In the genomic region with DNA sequence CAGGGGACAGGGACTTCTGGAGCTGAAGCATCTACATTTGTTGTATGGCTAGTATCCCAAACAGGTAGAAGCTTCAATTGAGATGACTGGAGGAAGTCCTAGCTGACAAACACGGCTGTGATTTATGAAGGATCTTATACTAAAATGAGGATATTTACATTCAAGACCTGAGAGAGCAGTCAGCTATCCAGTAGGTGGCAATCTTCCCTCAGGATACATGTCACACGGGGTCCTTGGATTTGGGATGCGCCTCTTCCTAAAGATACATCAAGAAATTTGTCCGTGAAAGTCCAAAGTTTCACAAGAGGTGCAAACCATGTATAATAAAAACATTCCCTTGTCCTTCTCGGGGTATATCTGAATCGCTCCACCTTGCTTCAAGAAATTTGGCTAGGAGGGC, we compare ENCODE assay signal across 9 mouse cellular contexts.
DNase-seq lines count a peak whose midpoint lies in the region; ATAC-seq lines count a peak whose summit lies in the region.
"Had no signal": no experiment of that assay in that cellular context is flagged by ENCODE, and none has a peak within 500 bp of the region (broad histone marks: within the 10 kb centered on the region; RNA-seq: fewer than 3 reads in every experiment).

No protein-coding gene starts in this region.

- 35% methylated on average over 6 of the region's 6 CpGs for WGBS in embryonic facial prominence, embryonic 14.5 days

- no peak overlapping the region for H3K4me2 ChIP-seq in embryonic facial prominence, embryonic 14.5 days (ENCODE audit: low read depth, low read length)

- H3K27me3 ChIP-seq in embryonic facial prominence, embryonic 14.5 days (replicated peaks; ENCODE audit: control insufficient read depth, insufficient read depth, low read length), result no peaks in the 10 kb centered on the region

- peak; percentile 19 for DNase-seq in adrenal gland, postnatal 14 days
- DNase-seq in adrenal gland, adult 8-10 months, result no peak
- peak; percentile 6 to 14 for DNase-seq in layer of hippocampus, postnatal 10 days (ENCODE audit: low spot score in 2 of 2)
- DNase-seq in layer of hippocampus, postnatal 25 days (ENCODE audit: extremely low spot score in 1 of 2, low spot score in 1 of 2), result no peak
- DNase-seq in ES-CJ7 (ENCODE audit: low read depth, low spot score), result peak; percentile 29
- peak; percentile 61 for DNase-seq in embryonic facial prominence, embryonic 14.5 days (ENCODE audit: low spot score)
- DNase-seq in spleen, postnatal 10 days (ENCODE audit: low spot score in 2 of 2), result no peak
- DNase-seq: B cell, adult 2 months had no signal

- no peaks in the 10 kb centered on the region for H3K4me1 ChIP-seq in embryonic facial prominence, embryonic 14.5 days (ENCODE audit: control insufficient read depth, insufficient read depth, low read length)

- no peaks in the 10 kb centered on the region for H3K36me3 ChIP-seq in embryonic facial prominence, embryonic 14.5 days (ENCODE audit: control insufficient read depth, insufficient read depth, low read length)

- no peak overlapping the region for H3K9ac ChIP-seq in embryonic facial prominence, embryonic 14.5 days (ENCODE audit: low read depth, low read length)

- H3K4me3 ChIP-seq in embryonic facial prominence, embryonic 14.5 days (ENCODE audit: low read depth, low read length), result no peak overlapping the region

- no peaks in the 10 kb centered on the region for H3K9me3 ChIP-seq in embryonic facial prominence, embryonic 14.5 days (ENCODE audit: control insufficient read depth, low read length)

- H3K27ac ChIP-seq in embryonic facial prominence, embryonic 14.5 days (replicated peaks; ENCODE audit: low read depth, low read length), result no peak overlapping the region

- ATAC-seq in embryonic facial prominence, embryonic 14.5 days (ENCODE audit: low read depth), result no peak
- no peak for ATAC-seq in monocyte, adult 5-6 weeks (replicated peaks; ENCODE audit: insufficient number of reproducible peaks, low FRiP score, low TSS enrichment, poor library complexity, severe bottlenecking)

Comparison
In these comparisons a context has a peak if more than half of its experiments do, and no peak if none do; other contexts are left out.
1. DNase-seq: peak in adrenal gland, postnatal 14 days (single experiment), layer of hippocampus, postnatal 10 days (2 of 2), ES-CJ7 (single experiment) and embryonic facial prominence, embryonic 14.5 days (single experiment); none in adrenal gland, adult 8-10 months (single experiment), layer of hippocampus, postnatal 25 days (0 of 2) and spleen, postnatal 10 days (0 of 2).